Mouse (Mus musculus) urinary bladder, adult 2 months (tissue): ENCODE measurements around the gene Zrsr2. TPM values are rescaled to one million over a fixed set of nuclear protein-coding genes. Genes with fewer than 3 reads are reported as not detected.

ENCODE experiments used
- DNase-seq: peaks from one replicate; pipeline ENCODE4 v3.0.0; 2022; ENCODE audit warnings: low spot score
- polyA plus RNA-seq: library from polyadenylated mRNA; depleted of rRNA; stranded (reverse); fragments of >200 nt; gene quantifications from 2 replicates; pipeline ENCODE4 v1.2.3, GENCODE M21; 2012; rRNA removed

Gene Zrsr2
- polyA plus RNA-seq, 1 experiment: 20.6 TPM

GRCm38 (mm10) chrX:163885539-163885981 lies 72.9 kb downstream of the Zrsr2 start:
- DNase-seq: no peak

Other genes with a start within 250 kb of the Zrsr2 start
- gene Rnf138rt1, start 197.3 kb downstream of the Zrsr2 start, polyA plus RNA-seq: 0.04 TPM in 1 of 2 replicates, not detected in the other
- 15.3 and 16.6 TPM in 2 replicates for gene Ap1s2, start 49.6 kb downstream of the Zrsr2 start, polyA plus RNA-seq
- 9.5 and 10.1 TPM in 2 replicates for gene Car5b, start 69.3 kb upstream of the Zrsr2 start, polyA plus RNA-seq
- gene Siah1b, start 117.8 kb upstream of the Zrsr2 start, polyA plus RNA-seq: 7.5 and 8.9 TPM in 2 replicates
- gene Cltrn, start 130.2 kb upstream of the Zrsr2 start, polyA plus RNA-seq: 0.11 TPM in 1 of 2 replicates, not detected in the other
- gene Ace2, start 180.7 kb upstream of the Zrsr2 start, polyA plus RNA-seq: 7.4 and 7.6 TPM in 2 replicates